Mouse (Mus musculus): ENCODE results near the gene Rpl11.
"Not testable (repeated sequence)": the region's sequence is repeated elsewhere in the genome, so short reads cannot be mapped to it uniquely, and the experiment has no call there.

The Rpl11 gene

DNA sequence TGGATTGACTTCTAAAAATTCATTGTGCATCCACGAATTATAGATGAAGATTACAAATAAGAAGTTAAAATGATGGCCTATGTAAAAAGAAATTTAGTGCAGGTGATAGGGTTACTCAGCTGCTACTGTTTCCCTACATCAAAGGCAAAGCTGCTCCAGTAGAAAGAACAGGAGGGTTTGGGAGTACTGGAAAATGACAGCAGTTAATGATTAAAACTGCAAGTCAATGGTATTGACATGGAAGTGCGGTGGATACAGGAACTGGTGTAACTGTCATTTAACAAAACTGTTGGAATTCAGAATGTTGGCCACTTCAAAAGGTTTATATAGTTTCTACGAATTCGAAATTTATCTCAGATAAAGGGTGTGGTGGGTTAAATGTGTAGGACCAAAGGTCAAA lies 58.1 kb downstream of the Rpl11 start:
- in situ Hi-C loops (cut with MboI; ENCODE audit: low pct_unique_long_range_greater_than_20kb in 1 of 2, low sequenced_read_pairs in 2 of 2, unreplicated experiment in 1 of 2) = no loop called here

DNA sequence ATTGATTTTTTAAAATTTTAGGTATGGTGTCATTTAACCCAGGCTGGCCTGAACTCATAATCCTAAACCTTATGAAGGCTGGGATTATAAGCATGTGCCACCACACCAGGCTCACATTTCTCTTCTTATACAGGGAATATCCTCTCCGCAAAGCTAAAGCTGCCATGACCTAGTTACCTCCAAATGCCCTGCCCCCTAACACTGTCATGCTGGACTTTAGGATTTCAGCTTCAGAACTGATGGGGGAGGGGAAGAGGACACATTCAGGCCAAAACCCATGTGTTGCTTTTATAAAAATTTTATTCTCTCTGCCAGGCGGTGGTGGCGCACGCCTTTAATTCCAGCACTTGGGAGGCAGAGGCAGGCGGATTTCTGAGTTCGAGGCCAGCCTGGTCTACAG lies 59.3 kb downstream of the Rpl11 start:
- in situ Hi-C loops (cut with MboI; ENCODE audit: low pct_unique_long_range_greater_than_20kb in 1 of 2, low sequenced_read_pairs in 2 of 2, unreplicated experiment in 1 of 2) = no loop called here

DNA sequence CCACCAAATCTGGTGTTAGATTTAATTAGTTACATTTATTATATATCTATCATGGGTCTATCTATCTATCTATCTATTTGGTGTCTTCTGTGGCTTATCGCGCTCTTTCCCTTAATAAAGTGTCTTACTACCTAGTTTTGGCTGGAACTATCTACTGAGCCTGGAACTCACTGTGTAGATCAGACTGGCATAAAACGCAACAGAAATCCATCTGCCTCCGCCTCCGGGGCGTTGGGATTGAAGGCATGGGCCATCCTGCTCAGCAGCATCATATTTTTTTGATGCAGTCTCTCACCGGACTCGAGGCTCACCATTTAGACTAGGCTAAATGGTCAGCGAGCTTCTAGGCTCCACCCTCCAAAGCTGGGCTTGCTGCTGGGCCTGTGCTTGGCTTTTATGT lies 65.5 kb downstream of the Rpl11 start:
- in situ Hi-C loops (cut with MboI; ENCODE audit: low pct_unique_long_range_greater_than_20kb in 1 of 2, low sequenced_read_pairs in 2 of 2, unreplicated experiment in 1 of 2) = no loop called here

DNA sequence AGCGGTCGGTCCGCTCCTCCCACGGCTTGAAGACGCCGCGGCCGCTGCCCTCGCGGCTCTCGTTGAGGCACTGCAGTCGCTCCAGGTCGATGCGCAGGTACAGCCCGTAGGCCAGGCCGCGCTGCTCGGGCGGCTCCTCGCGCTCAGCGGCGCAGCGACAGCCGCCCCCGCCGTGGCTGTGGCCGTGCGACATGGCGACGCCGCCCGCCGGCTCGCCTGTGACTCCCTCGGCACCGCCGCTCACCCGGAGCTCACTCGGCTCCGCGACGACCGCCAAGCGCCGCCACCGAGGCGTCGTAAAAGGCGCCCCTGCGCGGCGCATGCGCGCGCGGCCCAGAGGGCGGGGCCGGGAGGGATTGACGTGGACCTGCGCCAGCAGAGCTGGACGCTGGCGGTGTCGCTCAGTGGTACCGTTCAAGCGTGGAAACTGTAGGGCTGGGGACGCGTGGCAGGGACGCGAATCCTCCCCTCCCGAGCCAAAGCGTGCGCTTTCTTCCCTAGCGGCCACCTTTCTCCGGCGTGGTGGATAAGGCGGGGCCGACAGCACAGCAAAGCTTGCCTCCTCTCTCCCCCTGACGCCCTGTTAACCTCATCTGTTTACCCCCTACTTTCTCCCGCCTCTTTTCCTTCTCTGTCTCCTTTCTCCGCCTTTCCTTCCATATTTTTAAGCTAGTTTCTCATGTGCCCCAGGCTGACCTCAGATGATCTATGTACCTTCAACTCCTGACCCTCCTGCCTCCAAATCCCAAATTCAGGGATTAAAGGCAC lies 66.1 kb downstream of the Rpl11 start, which contains the start of gene Pithd1:
Pithd1 (minus strand) TSS at position 322 of the 768 bp plus-strand sequence.
- in situ Hi-C loops (cut with MboI; ENCODE audit: low pct_unique_long_range_greater_than_20kb in 1 of 2, low sequenced_read_pairs in 2 of 2, unreplicated experiment in 1 of 2) = no loop called here

DNA sequence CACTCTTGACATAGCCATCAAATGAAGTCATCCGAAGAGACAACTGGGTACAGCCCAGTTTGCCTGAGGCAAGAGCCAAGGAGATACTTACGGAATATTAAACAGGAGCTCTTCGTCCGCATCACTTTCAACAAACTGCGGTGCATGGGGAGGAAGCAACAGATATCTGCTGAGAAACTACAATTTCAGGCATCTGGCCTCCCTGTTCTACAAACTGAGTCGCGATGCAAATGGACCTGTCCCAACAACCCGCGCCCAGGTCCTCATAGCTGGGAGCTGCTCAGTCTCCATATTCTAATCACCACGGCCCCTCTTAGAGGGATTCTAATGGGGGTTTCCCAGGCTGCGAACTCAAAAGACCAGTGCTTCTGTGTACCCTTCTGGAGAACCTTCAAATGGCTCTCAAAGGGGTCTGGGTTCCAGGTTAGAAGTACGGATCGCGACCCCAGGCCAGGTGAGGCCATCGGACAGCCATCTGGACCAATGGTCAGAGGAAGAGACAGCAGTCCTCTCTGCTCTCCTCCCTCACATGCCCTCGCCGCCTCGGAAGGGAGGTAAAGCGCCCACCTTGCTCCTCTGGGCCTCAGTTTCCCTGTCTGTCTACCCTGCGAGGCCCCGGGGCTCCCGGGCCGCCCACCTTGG lies 66.8 kb downstream of the Rpl11 start:
- in situ Hi-C loops (cut with MboI; ENCODE audit: low pct_unique_long_range_greater_than_20kb in 1 of 2, low sequenced_read_pairs in 2 of 2, unreplicated experiment in 1 of 2) = no loop called here

DNA sequence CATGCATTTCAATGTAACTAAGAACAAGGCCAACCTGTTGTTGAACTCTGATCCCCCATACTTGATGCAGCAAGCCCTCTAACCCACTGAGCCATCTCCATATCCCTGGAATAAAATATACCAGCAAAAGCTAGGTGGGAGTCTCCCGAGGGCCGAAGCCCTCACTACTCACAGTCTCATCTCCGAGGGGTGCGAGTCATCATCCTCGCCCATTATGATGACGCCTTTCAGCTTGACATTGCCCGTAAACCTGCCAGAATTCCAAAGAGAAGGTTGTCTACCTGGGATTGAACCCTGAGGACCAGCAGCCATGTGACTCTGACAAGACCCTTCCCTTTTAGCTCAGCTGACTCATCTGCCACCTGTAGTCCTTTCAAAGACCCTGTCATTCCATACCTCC lies 67.5 kb downstream of the Rpl11 start:
- in situ Hi-C loops (cut with MboI; ENCODE audit: low pct_unique_long_range_greater_than_20kb in 1 of 2, low sequenced_read_pairs in 2 of 2, unreplicated experiment in 1 of 2) = no loop called here

DNA sequence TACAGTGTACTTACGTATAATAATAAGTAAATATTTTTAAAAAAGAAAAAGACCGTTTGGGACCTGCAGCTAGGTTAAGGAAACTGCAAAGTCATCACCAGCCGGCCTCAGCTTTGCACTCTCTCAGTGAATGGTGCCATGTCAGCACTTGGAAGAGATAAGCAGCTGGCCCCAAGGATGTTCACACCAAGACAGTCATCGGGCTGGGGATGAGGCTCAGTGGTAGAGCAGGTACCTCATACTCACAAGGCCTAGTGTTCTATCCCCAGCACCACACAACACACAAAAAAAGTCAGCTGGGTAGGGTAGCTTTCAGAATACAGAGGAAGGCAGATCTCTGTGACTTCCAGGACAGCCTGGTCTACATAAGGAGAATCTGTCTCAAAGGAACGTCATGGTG lies 68.0 kb downstream of the Rpl11 start:
- in situ Hi-C loops (cut with MboI; ENCODE audit: low pct_unique_long_range_greater_than_20kb in 1 of 2, low sequenced_read_pairs in 2 of 2, unreplicated experiment in 1 of 2) = no loop called here

DNA sequence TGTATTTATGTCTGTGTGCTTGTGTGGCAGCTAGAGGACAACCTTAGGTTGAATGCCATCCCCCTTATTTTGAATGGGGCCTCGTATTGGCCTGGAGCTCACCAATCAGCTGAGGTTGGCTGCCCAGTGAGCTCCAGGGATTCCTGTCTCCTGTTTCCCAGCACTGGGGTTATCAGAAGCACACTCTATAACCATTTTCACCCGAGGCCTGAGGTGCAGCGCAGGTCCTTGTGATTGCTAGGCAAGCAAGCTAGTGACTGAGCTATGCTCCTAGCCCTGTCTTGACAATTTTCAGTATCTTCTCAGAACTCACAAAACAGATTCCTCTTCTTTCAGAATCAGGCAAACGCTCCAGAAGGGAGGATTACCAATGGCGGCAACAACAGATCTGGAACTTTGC lies 68.7 kb downstream of the Rpl11 start:
- in situ Hi-C loops (cut with MboI; ENCODE audit: low pct_unique_long_range_greater_than_20kb in 1 of 2, low sequenced_read_pairs in 2 of 2, unreplicated experiment in 1 of 2) = no loop called here

DNA sequence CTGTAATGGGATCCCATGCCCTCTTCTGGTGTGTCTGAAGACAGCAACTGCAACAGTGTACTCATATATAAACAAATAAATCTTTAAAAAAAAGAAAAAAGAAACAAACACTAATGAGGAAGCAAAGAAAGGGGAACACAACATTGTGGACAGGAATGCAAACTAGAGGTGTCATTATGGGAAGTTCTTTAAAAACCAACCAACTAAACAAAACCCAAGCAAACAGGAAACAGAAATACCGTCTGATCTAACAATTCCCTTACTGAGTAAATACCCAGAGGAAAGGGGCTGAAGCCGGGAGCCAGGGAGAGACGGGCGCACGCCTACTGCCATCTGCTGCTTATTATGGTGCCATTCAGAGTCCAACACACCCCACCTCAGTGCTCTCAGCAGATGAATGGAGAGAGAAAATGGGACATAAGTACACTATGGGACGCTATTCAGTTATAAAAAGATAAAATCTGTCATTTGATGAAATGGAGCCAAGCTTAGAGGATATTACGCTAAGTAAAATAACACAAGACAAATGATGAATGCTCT lies 71.6 kb downstream of the Rpl11 start:
- in situ Hi-C loops (cut with MboI; ENCODE audit: low pct_unique_long_range_greater_than_20kb in 1 of 2, low sequenced_read_pairs in 2 of 2, unreplicated experiment in 1 of 2) = no loop called here

DNA sequence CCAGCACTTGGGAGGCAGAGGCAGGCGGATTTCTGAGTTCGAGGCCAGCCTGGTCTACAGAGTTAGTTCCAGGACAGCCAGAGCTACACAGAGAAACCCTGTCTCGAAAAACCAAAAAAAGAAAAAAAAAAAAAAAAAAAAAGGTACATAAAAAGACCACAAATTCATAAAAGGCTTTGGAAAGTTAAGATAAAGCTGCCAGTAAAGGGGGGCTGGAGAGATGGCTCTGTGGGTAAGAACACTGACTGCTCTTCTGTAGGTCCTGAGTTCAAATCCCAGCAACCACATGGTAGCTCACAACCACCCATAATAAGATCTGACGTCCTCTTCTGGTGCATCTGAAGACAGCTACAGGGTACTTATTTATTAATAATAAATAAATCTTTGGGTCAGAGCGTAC lies 73.0 kb downstream of the Rpl11 start:
- in situ Hi-C loops (cut with MboI; ENCODE audit: low pct_unique_long_range_greater_than_20kb in 1 of 2, low sequenced_read_pairs in 2 of 2, unreplicated experiment in 1 of 2) = not testable (repeated sequence)

Data from mouse embryonic stem cell (cell line).